Mouse (Mus musculus) 416B (cell line): Measurements from ENCODE around the gene Aen.

Experiments
- DNase-seq: peaks from one replicate; pipeline ENCODE4 v3.0.0; 2011; ENCODE audit warnings: low read depth

Aen gene

GRCm38 (mm10) chr7:78893917-78894316 lies 1.7 kb upstream of the Aen start:
- no peak for DNase-seq

- no peak for DNase-seq
These were observed 517 bp upstream of the Aen start for GRCm38 (mm10) chr7:78895021-78895652.

- DNase-seq: no peak
These were observed 1.9 kb downstream of the Aen start for GRCm38 (mm10) chr7:78897567-78897966.

GRCm38 (mm10) chr7:78903174-78903870 lies 7.7 kb downstream of the Aen start:
- peak; percentile 55 for DNase-seq

- DNase-seq: no peak
These were observed 8.5 kb downstream of the Aen start for GRCm38 (mm10) chr7:78904175-78904574.

- DNase-seq: no peak
These were observed 13.4 kb downstream of the Aen start for GRCm38 (mm10) chr7:78909026-78909425.

- DNase-seq: peak; percentile 61
These were observed 14.9 kb downstream of the Aen start for GRCm38 (mm10) chr7:78910336-78911098.

- no peak for DNase-seq
These were observed 15.6 kb downstream of the Aen start for GRCm38 (mm10) chr7:78911209-78911608.

- peak; percentile 75 for DNase-seq
These were observed 16.8 kb downstream of the Aen start for GRCm38 (mm10) chr7:78912253-78912973.

GRCm38 (mm10) chr7:78912974-78913474 lies 17.4 kb downstream of the Aen start, which contains the start of gene Isg20:
Isg20 (plus strand) TSS chr7:78913424.
- DNase-seq: no peak

GRCm38 (mm10) chr7:78913649-78914544 lies 18.2 kb downstream of the Aen start:
- DNase-seq: peak; percentile 82

GRCm38 (mm10) chr7:78914545-78914845 lies 18.8 kb downstream of the Aen start:
- no peak for DNase-seq

- DNase-seq: no peak
These were observed 19.3 kb downstream of the Aen start for GRCm38 (mm10) chr7:78914896-78915510.

- no peak for DNase-seq
These were observed 23.0 kb downstream of the Aen start for GRCm38 (mm10) chr7:78918686-78919085.

- DNase-seq: no peak
These were observed 26.9 kb downstream of the Aen start for GRCm38 (mm10) chr7:78922506-78922905.

GRCm38 (mm10) chr7:78924300-78924699 lies 28.6 kb downstream of the Aen start:
- peak; percentile 79 for DNase-seq

GRCm38 (mm10) chr7:78924796-78925195 lies 29.1 kb downstream of the Aen start:
- no peak for DNase-seq

- DNase-seq: no peak
These were observed 30.0 kb downstream of the Aen start for GRCm38 (mm10) chr7:78925680-78926079.

- DNase-seq: no peak
These were observed 30.5 kb downstream of the Aen start for GRCm38 (mm10) chr7:78926156-78926555.

GRCm38 (mm10) chr7:78927266-78927665 lies 31.6 kb downstream of the Aen start:
- no peak for DNase-seq
